Mouse (Mus musculus) midbrain, postnatal 0 days (tissue): ENCODE data around the gene Olfml2a. TPM values are rescaled to one million over a fixed set of nuclear protein-coding genes. Genes with fewer than 3 reads are reported as not detected.
A peak's percentile ranks its signal among the peaks of the same experiment; 100 is the strongest.

Experiments used
- ATAC-seq: fragments of 200-750 bp; cut with Nextera tagmentation; 2 replicates; pipeline ENCODE4 v1.8.0; 2017; ENCODE audit warnings: moderate number of reproducible peaks, mild to moderate bottlenecking, moderate TSS enrichment, moderate library complexity; ENCODE audit not compliant: low FRiP score
- DNase-seq: peaks from one replicate; pipeline ENCODE4 v3.0.0-alpha.2; 2015; ENCODE audit warnings: low spot score
- H3K27ac ChIP-seq: fragments of 300-500 bp; sonication (generic); 2 replicates; pipeline ENCODE4 v1.5.1; 2014; ENCODE audit warnings: low read depth, mild to moderate bottlenecking, low read length, mixed read lengths
- H3K27me3 ChIP-seq: fragments of 300-500 bp; sonication (generic); 2 replicates; pipeline ENCODE4 v1.6.1; 2014; ENCODE audit warnings: low read length, control low read depth, mixed read lengths; ENCODE audit not compliant: insufficient read depth
- H3K36me3 ChIP-seq: fragments of 300-500 bp; sonication (generic); 2 replicates; pipeline ENCODE4 v1.6.1; 2014; ENCODE audit warnings: low read length, control low read depth, mixed read lengths; ENCODE audit not compliant: insufficient read depth
- H3K4me1 ChIP-seq: fragments of 300-500 bp; sonication (generic); 2 replicates; pipeline ENCODE4 v1.6.1; 2014; ENCODE audit warnings: mild to moderate bottlenecking, control low read depth, antibody characterized with exemption, low read length, mixed read lengths; ENCODE audit not compliant: insufficient read depth
- H3K4me2 ChIP-seq: fragments of 300-500 bp; sonication (generic); 2 replicates; pipeline ENCODE4 v1.6.1; 2014; ENCODE audit warnings: low read depth, mild to moderate bottlenecking, low read length, mixed read lengths; ENCODE audit not compliant: poor library complexity, severe bottlenecking
- H3K4me3 ChIP-seq: fragments of 300-500 bp; sonication (generic); 2 replicates; pipeline ENCODE4 v1.5.1; 2014; ENCODE audit warnings: low read depth, mild to moderate bottlenecking, low read length, moderate library complexity
- H3K9ac ChIP-seq: fragments of 300-500 bp; sonication (generic); replicated peaks from 2 replicates; pipeline ENCODE4 v1.6.1; 2014; ENCODE audit warnings: mild to moderate bottlenecking, low read length, moderate library complexity, mixed read lengths; ENCODE audit not compliant: poor library complexity, severe bottlenecking
- H3K9me3 ChIP-seq: fragments of 300-500 bp; sonication (generic); 2 replicates; pipeline ENCODE4 v1.6.1; 2016; ENCODE audit warnings: low read length, control low read depth
- CTCF ChIP-seq: IDR thresholded peaks from 2 replicates; pipeline ENCODE4 v1.5.1; 2016; ENCODE audit warnings: antibody characterized with exemption, mild to moderate bottlenecking
- WGBS: fragments of 180-500 bp; shearing (Covaris S2); extraction: QIAGEN DNeasy Blood & Tissue Kit; methylation state at CpG from one replicate; pipeline ENCODE4 v1.1.7; 2014; 5-methylcytosine and 5-hydroxymethylcytosine counted together
- polyA plus RNA-seq: library from polyadenylated mRNA; unstranded; fragments of >200 nt; fragmentation: Nextera tagmentation; extraction: Ambion mirVana; gene quantifications from 2 replicates; pipeline ENCODE4 v1.2.1, GENCODE M21; 2015
- total RNA-seq: library from RNA; depleted of rRNA; stranded (reverse); fragments of >200 nt; gene quantifications from 2 replicates; pipeline ENCODE4 v1.2.3, GENCODE M21; 2014

Olfml2a gene
- total and polyA plus RNA-seq, 2 experiments from 2014 or later = 3.1 to 10.0 TPM

- no peaks in the 10 kb centered on the region for H3K36me3 ChIP-seq
- no peak for TF ChIP-seq CTCF
Measured at GRCm38 (mm10) chr2:38953152-38953883, 21.5 kb downstream of the Olfml2a start.

GRCm38 (mm10) chr2:38956062-38956461 is 24.3 kb downstream of the Olfml2a start:
- H3K9ac ChIP-seq = no peak overlapping the region
- TF ChIP-seq CTCF = no peak
- no peaks in the 10 kb centered on the region for H3K27me3 ChIP-seq
- no peak overlapping the region for H3K27ac ChIP-seq
- no peak overlapping the region for H3K4me2 ChIP-seq
- no peaks in the 10 kb centered on the region for H3K4me1 ChIP-seq
- 82% methylated on average over 2 of the region's 2 CpGs for WGBS
- ATAC-seq (no peak), DNase-seq (no peak)
- H3K4me3 ChIP-seq = no peak overlapping the region
- no peaks in the 10 kb centered on the region for H3K9me3 ChIP-seq
- H3K36me3 ChIP-seq = no peaks in the 10 kb centered on the region

More at GRCm38 (mm10) chr2:38953152-38953883, 21.5 kb downstream of the Olfml2a start:
- WGBS = 70% methylated on average over 5 of the region's 5 CpGs
- Histone ChIP-seq H3K27me3 (no peaks in the 10 kb centered on the region), H3K4me2 (no peak overlapping the region), H3K9ac (no peak overlapping the region), H3K9me3 (no peaks in the 10 kb centered on the region), H3K4me3 (no peak overlapping the region), H3K4me1 (no peaks in the 10 kb centered on the region), H3K27ac (no peak overlapping the region)
- peak; percentile 82 for DNase-seq
- ATAC-seq = no peak

- no peak for TF ChIP-seq CTCF
- no peak for ATAC-seq
- Histone ChIP-seq H3K27me3 (no peaks in the 10 kb centered on the region), H3K36me3 (no peaks in the 10 kb centered on the region), H3K9me3 (no peaks in the 10 kb centered on the region), H3K4me2 (no peak overlapping the region), H3K9ac (no peak overlapping the region), H3K4me1 (no peaks in the 10 kb centered on the region), H3K4me3 (no peak overlapping the region), H3K27ac (no peak overlapping the region)
- DNase-seq = no peak
- 92% methylated on average over 5 of the region's 5 CpGs for WGBS
Measured at GRCm38 (mm10) chr2:38957671-38958223, 26.0 kb downstream of the Olfml2a start.

GRCm38 (mm10) chr2:38964198-38964597 is 32.4 kb downstream of the Olfml2a start:
- ATAC-seq = no peak
- H3K9me3 ChIP-seq = no peaks in the 10 kb centered on the region
- WGBS = 44% methylated on average over 4 of the region's 4 CpGs
- H3K4me3 ChIP-seq = no peak overlapping the region
- H3K36me3 ChIP-seq = no peaks in the 10 kb centered on the region
- no peak overlapping the region for H3K27ac ChIP-seq
- no peak for TF ChIP-seq CTCF
- DNase-seq = peak; percentile 21
- H3K4me2 ChIP-seq = no peak overlapping the region
- H3K9ac ChIP-seq = no peak overlapping the region
- no peaks in the 10 kb centered on the region for H3K27me3 ChIP-seq
- no peaks in the 10 kb centered on the region for H3K4me1 ChIP-seq

GRCm38 (mm10) chr2:38969650-38970049 is 37.9 kb downstream of the Olfml2a start:
- TF ChIP-seq CTCF = no peak

GRCm38 (mm10) chr2:38970057-38970456 is 38.3 kb downstream of the Olfml2a start:
- no peaks in the 10 kb centered on the region for H3K27me3 ChIP-seq
- H3K36me3 ChIP-seq = no peaks in the 10 kb centered on the region
- TF ChIP-seq CTCF = no peak
- no peaks in the 10 kb centered on the region for H3K9me3 ChIP-seq
- H3K4me3 ChIP-seq = no peak overlapping the region
- ATAC-seq (no peak), DNase-seq (no peak)
- H3K4me1 ChIP-seq = no peaks in the 10 kb centered on the region
- H3K4me2 ChIP-seq = no peak overlapping the region
- no peak overlapping the region for H3K9ac ChIP-seq
- WGBS = 81% methylated on average over 5 of the region's 5 CpGs
- no peak overlapping the region for H3K27ac ChIP-seq

More at GRCm38 (mm10) chr2:38969650-38970049, 37.9 kb downstream of the Olfml2a start:
- Histone ChIP-seq H3K4me2 (no peak overlapping the region), H3K4me3 (no peak overlapping the region), H3K9me3 (no peaks in the 10 kb centered on the region), H3K9ac (no peak overlapping the region), H3K4me1 (no peaks in the 10 kb centered on the region), H3K27ac (no peak overlapping the region), H3K27me3 (no peaks in the 10 kb centered on the region), H3K36me3 (no peaks in the 10 kb centered on the region)
- WGBS = 98% methylated on average over 2 of the region's 2 CpGs
- no peak for ATAC-seq
- DNase-seq = no peak
